Mouse (Mus musculus) gastrocnemius, adult 2 months (tissue): ENCODE measurements around the gene Ttc16. TPM values are rescaled to one million over a fixed set of nuclear protein-coding genes. Genes with fewer than 3 reads are reported as not detected.

Experiments
- DNase-seq: peaks from one replicate; pipeline ENCODE4 v3.0.0; 2022
- H3K27ac ChIP-seq: fragments of 200-600 bp; 2 replicates; pipeline ENCODE4 v1.8.1; 2022; ENCODE audit warnings: mild to moderate bottlenecking
- H3K4me3 ChIP-seq: fragments of 200-600 bp; 2 replicates; pipeline ENCODE4 v1.8.1; 2022; ENCODE audit warnings: mild to moderate bottlenecking, moderate library complexity
- CTCF ChIP-seq: fragments of 200-600 bp; IDR thresholded peaks from 2 replicates; pipeline ENCODE4 v1.8.1; 2022; ENCODE audit warnings: antibody characterized with exemption, mild to moderate bottlenecking, moderate library complexity
- intact Hi-C: fragments of 180-260 bp; cut with DNase I; formaldehyde crosslinking; loops from one replicate; pipeline ENCODE4 v1.15.1; 2025
- total RNA-seq, 2 experiments: library from RNA; stranded (reverse); gene quantifications; 2 replicates each; pipeline ENCODE4 v1.2.3; 2021

The Ttc16 gene
- total RNA-seq, 2 experiments from 2014 or later: not detected

- Histone ChIP-seq H3K27ac (peak overlapping the region; percentile 75), H3K4me3 (peak overlapping the region; percentile 36)
- DNase-seq: no peak
- no peak for TF ChIP-seq CTCF
- intact Hi-C loops: no loop called here
Observed at GRCm38 (mm10) chr2:32734480-32734879, 41.0 kb downstream of the Ttc16 start.

GRCm38 (mm10) chr2:32732695-32733094 lies 42.7 kb downstream of the Ttc16 start:
- DNase-seq: no peak
- intact Hi-C loops: no loop called here

GRCm38 (mm10) chr2:32731911-32732310 lies 43.5 kb downstream of the Ttc16 start:
- DNase-seq: no peak
- H3K27ac ChIP-seq: peak overlapping the region; percentile 87
- H3K4me3 ChIP-seq: peak overlapping the region; percentile 79
- intact Hi-C loops: no loop called here
- TF ChIP-seq CTCF: no peak

More at GRCm38 (mm10) chr2:32732695-32733094, 42.7 kb downstream of the Ttc16 start:
- no peak for TF ChIP-seq CTCF
- Histone ChIP-seq H3K4me3 (peak overlapping the region; percentile 79), H3K27ac (peak overlapping the region; percentile 87)

- H3K27ac ChIP-seq: peak overlapping the region; percentile 87
- intact Hi-C loops: no loop called here
- no peak for TF ChIP-seq CTCF
- DNase-seq: no peak
- peak overlapping the region; percentile 79 for H3K4me3 ChIP-seq
Observed at GRCm38 (mm10) chr2:32730854-32731253, 44.6 kb downstream of the Ttc16 start.

GRCm38 (mm10) chr2:32729547-32729946 lies 45.9 kb downstream of the Ttc16 start:
- no peak for TF ChIP-seq CTCF
- DNase-seq: no peak
- Histone ChIP-seq H3K27ac (peak overlapping the region; percentile 87), H3K4me3 (peak overlapping the region; percentile 79)
- intact Hi-C loops: no loop called here

GRCm38 (mm10) chr2:32728463-32728862 lies 47.0 kb downstream of the Ttc16 start:
- H3K4me3 ChIP-seq: peak overlapping the region; percentile 79
- H3K27ac ChIP-seq: peak overlapping the region; percentile 87
- peak; percentile 50 for DNase-seq
- TF ChIP-seq CTCF: no peak
- intact Hi-C loops: no loop called here

- intact Hi-C loops: no loop called here
- peak; percentile 95 for DNase-seq
- TF ChIP-seq CTCF: no peak
- H3K4me3 ChIP-seq: peak overlapping the region; percentile 79
- H3K27ac ChIP-seq: peak overlapping the region; percentile 87
Observed at GRCm38 (mm10) chr2:32727435-32727834, 48.0 kb downstream of the Ttc16 start.

- intact Hi-C loops: no loop called here
- H3K4me3 ChIP-seq: no peak overlapping the region
- H3K27ac ChIP-seq: no peak overlapping the region
Observed at GRCm38 (mm10) chr2:32724832-32725790, 50.3 kb downstream of the Ttc16 start.

GRCm38 (mm10) chr2:32724149-32724548 lies 51.3 kb downstream of the Ttc16 start:
- no peak overlapping the region for H3K4me3 ChIP-seq
- no peak for TF ChIP-seq CTCF
- DNase-seq: no peak
- intact Hi-C loops: no loop called here
- no peak overlapping the region for H3K27ac ChIP-seq

More at GRCm38 (mm10) chr2:32724832-32725790, 50.3 kb downstream of the Ttc16 start:
- no peak for DNase-seq
- no peak for TF ChIP-seq CTCF

- Histone ChIP-seq H3K27ac (no peak overlapping the region), H3K4me3 (no peak overlapping the region)
- intact Hi-C loops: no loop called here
- DNase-seq: no peak
- TF ChIP-seq CTCF: no peak
Observed at GRCm38 (mm10) chr2:32722581-32722980, 52.9 kb downstream of the Ttc16 start.

GRCm38 (mm10) chr2:32722046-32722445 lies 53.4 kb downstream of the Ttc16 start:
- Histone ChIP-seq H3K27ac (no peak overlapping the region), H3K4me3 (no peak overlapping the region)
- no peak for DNase-seq
- TF ChIP-seq CTCF: no peak
- intact Hi-C loops: no loop called here

GRCm38 (mm10) chr2:32720681-32721229 lies 54.7 kb downstream of the Ttc16 start, which contains the start of gene Sh2d3c:
Sh2d3c (plus strand) TSS chr2:32721055.
- intact Hi-C loops: no loop called here
- TF ChIP-seq CTCF: no peak
- 0 out of 2 replicates have a peak within 1 kb of the TSS, but pooled peaks have one; percentile 2 for H3K4me3 ChIP-seq
- no peak within 1 kb of the TSS for H3K27ac ChIP-seq
- no peak for DNase-seq

- DNase-seq: no peak
- Histone ChIP-seq H3K27ac (no peak overlapping the region), H3K4me3 (no peak overlapping the region)
- intact Hi-C loops: no loop called here
- no peak for TF ChIP-seq CTCF
Observed at GRCm38 (mm10) chr2:32720053-32720452, 55.4 kb downstream of the Ttc16 start.
